8 mouse cellular contexts compared by ENCODE assay signal in genomic region chr1:191717601-191718498, GRCm38 (mm10). TPM values are rescaled to one million over a fixed set of nuclear protein-coding genes. Genes with fewer than 3 reads are reported as not detected.
DNase-seq lines count a peak whose midpoint lies in the region; ATAC-seq and TF ChIP-seq lines count a peak whose summit lies in the region.

Gene Lpgat1 (plus strand): TSS chr1:191717834.

- WGBS in heart, embryonic 12.5 days: 1% methylated on average over 92 of the region's 113 CpGs
- 0% methylated on average over 78 of the region's 113 CpGs for WGBS in kidney, embryonic 16.5 days
- 1% methylated on average over 91 of the region's 113 CpGs for WGBS in liver, embryonic 11.5 days

- peak; percentile 63 for DNase-seq in 3T3-L1 (ENCODE audit: low read depth, low spot score)
- DNase-seq in adrenal gland, postnatal 4 days (ENCODE audit: low spot score in 2 of 2): peak; percentile 51 to 69
- DNase-seq in liver, embryonic 11.5 days (ENCODE audit: low spot score): peak; percentile 76
- peak; percentile 71 to 82 for DNase-seq in spleen, postnatal 4 days (ENCODE audit: low spot score in 2 of 2)

- peak; percentile 82 for ATAC-seq in heart, embryonic 12.5 days (ENCODE audit: insufficient number of reproducible peaks, low FRiP score)
- peak; percentile 94 for ATAC-seq in kidney, embryonic 16.5 days (ENCODE audit: low FRiP score, low TSS enrichment)
- ATAC-seq in liver, embryonic 11.5 days (replicated peaks; ENCODE audit: low FRiP score): peak; percentile 83

- H3K4me1 ChIP-seq in embryonic fibroblast, embryonic 13.5 days (ENCODE audit: control insufficient read depth, insufficient read depth, low read length): peaks cover 5% of the 10 kb centered on the region
- H3K4me1 ChIP-seq in heart, embryonic 12.5 days (replicated peaks): peaks cover 30% of the 10 kb centered on the region
- peaks cover 22% of the 10 kb centered on the region for H3K4me1 ChIP-seq in kidney, embryonic 16.5 days (ENCODE audit: insufficient read depth, low read length)
- no peaks in the 10 kb centered on the region for H3K4me1 ChIP-seq in liver, embryonic 11.5 days (replicated peaks; ENCODE audit: control insufficient read depth, insufficient read depth, low read length)

- no peak for TF ChIP-seq CTCF in embryonic fibroblast, embryonic 13.5 days (IDR thresholded peaks at IDR 0.05; ENCODE audit: borderline replicate concordance, insufficient read depth, low read length)

- H3ac ChIP-seq in myocyte (ENCODE audit: control insufficient read depth, insufficient read length): peak within 1 kb of the TSS; percentile 71

- no peaks in the 10 kb centered on the region for H3K27me3 ChIP-seq in heart, embryonic 12.5 days (replicated peaks)
- no peaks in the 10 kb centered on the region for H3K27me3 ChIP-seq in kidney, embryonic 16.5 days (ENCODE audit: insufficient read depth, low read length)
- peaks cover 5% of the 10 kb centered on the region for H3K27me3 ChIP-seq in liver, embryonic 11.5 days (replicated peaks; ENCODE audit: control insufficient read depth, insufficient read depth, low read length)
- H3K27me3 ChIP-seq in myocyte (ENCODE audit: control insufficient read depth, insufficient read depth, insufficient read length): no peaks in the 10 kb centered on the region

- peak within 1 kb of the TSS; percentile 96 for H3K4me3 ChIP-seq in embryonic fibroblast, embryonic 13.5 days (ENCODE audit: insufficient read depth, low read length)
- peak within 1 kb of the TSS; percentile 85 for H3K4me3 ChIP-seq in heart, embryonic 12.5 days
- peak within 1 kb of the TSS; percentile 82 for H3K4me3 ChIP-seq in kidney, embryonic 16.5 days (ENCODE audit: low read length)
- H3K4me3 ChIP-seq in liver, embryonic 11.5 days (ENCODE audit: low read depth, low read length): peak within 1 kb of the TSS; percentile 80
- H3K4me3 ChIP-seq in myocyte: peak within 1 kb of the TSS; percentile 54

- H3K9me3 ChIP-seq in heart, embryonic 12.5 days (replicated peaks): no peaks in the 10 kb centered on the region
- H3K9me3 ChIP-seq in kidney, embryonic 16.5 days (ENCODE audit: low read length): no peaks in the 10 kb centered on the region
- no peaks in the 10 kb centered on the region for H3K9me3 ChIP-seq in liver, embryonic 11.5 days (ENCODE audit: control insufficient read depth, low read length)

- TF ChIP-seq POLR2A in embryonic fibroblast, embryonic 13.5 days (IDR thresholded peaks at IDR 0.05; ENCODE audit: low read depth, low read length): peak; percentile 49
- peak; percentile 30 for TF ChIP-seq POLR2A in myocyte (IDR thresholded peaks at IDR 0.05; ENCODE audit: insufficient read length, low read depth)

- H3K27ac ChIP-seq in embryonic fibroblast, embryonic 13.5 days (ENCODE audit: insufficient read depth, low read length): peak within 1 kb of the TSS; percentile 63
- H3K27ac ChIP-seq in heart, embryonic 12.5 days (ENCODE audit: poor library complexity, severe bottlenecking): peak within 1 kb of the TSS; percentile 96
- H3K27ac ChIP-seq in kidney, embryonic 16.5 days (ENCODE audit: low read length): peak within 1 kb of the TSS; percentile 90
- peak within 1 kb of the TSS; percentile 87 for H3K27ac ChIP-seq in liver, embryonic 11.5 days (ENCODE audit: low read depth, low read length)

- peak within 1 kb of the TSS; percentile 96 for H3K9ac ChIP-seq in heart, embryonic 12.5 days
- H3K9ac ChIP-seq in kidney, embryonic 16.5 days (replicated peaks; ENCODE audit: low read length): peak within 1 kb of the TSS; percentile 95
- H3K9ac ChIP-seq in liver, embryonic 11.5 days (ENCODE audit: low read depth, low read length): peak within 1 kb of the TSS; percentile 81

- H3K79me2 ChIP-seq in myocyte (ENCODE audit: control insufficient read depth, insufficient read depth): peaks cover 23% of the 10 kb centered on the region

- H3K4me2 ChIP-seq in heart, embryonic 12.5 days: peak within 1 kb of the TSS; percentile 74
- peak within 1 kb of the TSS; percentile 77 for H3K4me2 ChIP-seq in kidney, embryonic 16.5 days (replicated peaks; ENCODE audit: low read depth, low read length)
- peak within 1 kb of the TSS; percentile 79 for H3K4me2 ChIP-seq in liver, embryonic 11.5 days
- H3K4me2 ChIP-seq in myocyte (ENCODE audit: low read depth): peak within 1 kb of the TSS; percentile 82

- H3K36me3 ChIP-seq in heart, embryonic 12.5 days: peaks cover 11% of the 10 kb centered on the region; the same call in 1 of the 2 replicates
- 0 out of 2 replicates have a peak, but pooled peaks cover 2% of the 10 kb centered on the region for H3K36me3 ChIP-seq in kidney, embryonic 16.5 days (ENCODE audit: insufficient read depth, low read length)
- H3K36me3 ChIP-seq in liver, embryonic 11.5 days (ENCODE audit: control insufficient read depth, insufficient read depth, low read length): no peaks in the 10 kb centered on the region
- H3K36me3 ChIP-seq in myocyte (ENCODE audit: control insufficient read depth, insufficient read depth): no peaks in the 10 kb centered on the region

TF ChIP-seq in myocyte, 11 proteins besides CTCF, POLR2A, EP300 and RAD21:
- peak in 1 of 3 experiments; percentile 15 for TF ChIP-seq MYOG (IDR thresholded peaks at IDR 0.05; ENCODE audit: control insufficient read depth in 1 of 3, insufficient read depth in 1 of 3, insufficient read length in 2 of 3, low read depth in 2 of 3)
- TF ChIP-seq SRF (IDR thresholded peaks at IDR 0.05; ENCODE audit: control insufficient read depth, insufficient read length, low read depth): no peak
- no peak for TF ChIP-seq MYOD1 (IDR thresholded peaks at IDR 0.05; ENCODE audit: control insufficient read depth in 1 of 3, insufficient read length in 2 of 3, low read depth in 2 of 3)
- peak; percentile 0 for TF ChIP-seq TCF3 (IDR thresholded peaks at IDR 0.05; ENCODE audit: insufficient read length, low read depth)
- no peak for TF ChIP-seq USF1 (IDR thresholded peaks at IDR 0.05; ENCODE audit: low read depth)
- TF ChIP-seq POLR2AphosphoS2 (IDR thresholded peaks at IDR 0.05; ENCODE audit: insufficient read length, low read depth): no peak
- TF ChIP-seq TCF12 (IDR thresholded peaks at IDR 0.05; ENCODE audit: insufficient read depth, poor library complexity, severe bottlenecking): no peak

RNA-seq across cellular contexts. Expression of gene Lpgat1, which starts in this region (rescaled TPM):
- 10 to 100 TPM; 56.0 to 70.3 TPM for total RNA-seq in adrenal gland, postnatal 4 days (2021)
- 60.5 and 66.1 TPM in 2 replicates for polyA plus RNA-seq in embryonic fibroblast, embryonic 13.5 days (2011; ENCODE audit: insufficient read length, low read depth, missing spikeins)
- polyA plus RNA-seq in heart, embryonic 12.5 days (2016; fragmentation: Nextera tagmentation; extraction: Ambion mirVana): 64.8 and 67.4 TPM in 2 replicates
- 13.6 and 14.7 TPM in 2 replicates for polyA plus RNA-seq in kidney, embryonic 16.5 days (2015; fragmentation: Nextera tagmentation; extraction: Ambion mirVana)
- 22.1 and 25.5 TPM in 2 replicates for polyA plus RNA-seq in liver, embryonic 11.5 days (2014; fragmentation: Nextera tagmentation; extraction: Ambion mirVana)
- polyA plus RNA-seq in myocyte (2012; fragmentation: generic; extraction: Trizol): 16.3 TPM

Comparison
In these comparisons a context has a peak if more than half of its experiments do, and no peak if none do; other contexts are left out.
1. Peak in every context shown above with its lines: DNase-seq, ATAC-seq, H3K4me3 ChIP-seq and H3K27ac ChIP-seq.